Mouse (Mus musculus) embryo, embryonic 10 days (tissue): ENCODE data around the gene Uck2.

Source experiments
- DNase-seq: peaks from one replicate; pipeline ENCODE4 v3.0.0-alpha.2; 2015; ENCODE audit warnings: low spot score

Uck2 gene

DNA sequence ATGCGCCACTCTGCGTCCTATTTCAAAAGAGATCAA, at the start of gene Uck2:
Gene Uck2 (minus strand): TSS at position 1 of the 36 bp plus-strand sequence.
- DNase-seq, result no peak

DNA sequence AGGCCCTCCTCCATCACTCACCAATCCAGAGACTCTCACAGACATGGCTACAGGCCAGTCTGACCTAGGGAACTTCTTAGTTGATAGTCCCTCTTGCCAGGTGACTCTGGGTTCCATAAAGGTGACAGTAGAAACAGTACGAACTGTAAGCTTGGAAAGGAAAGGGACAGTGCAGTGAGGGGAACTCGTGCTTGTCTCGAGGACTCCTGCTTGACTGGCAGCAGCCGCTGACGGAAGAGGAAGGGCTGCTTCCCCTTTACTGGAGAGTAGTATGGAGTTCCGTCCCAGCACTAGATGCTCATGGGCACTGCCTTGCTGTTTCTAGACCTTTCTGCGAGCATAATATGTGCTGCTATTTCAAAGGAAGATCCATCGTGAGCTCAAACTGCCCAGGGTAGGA, 46.0 kb upstream of the Uck2 start:
- DNase-seq, result no peak

- no peak for DNase-seq
These were observed 43.7 kb upstream of the Uck2 start for GRCm38 (mm10) chr1:167328776-167329175.

DNA sequence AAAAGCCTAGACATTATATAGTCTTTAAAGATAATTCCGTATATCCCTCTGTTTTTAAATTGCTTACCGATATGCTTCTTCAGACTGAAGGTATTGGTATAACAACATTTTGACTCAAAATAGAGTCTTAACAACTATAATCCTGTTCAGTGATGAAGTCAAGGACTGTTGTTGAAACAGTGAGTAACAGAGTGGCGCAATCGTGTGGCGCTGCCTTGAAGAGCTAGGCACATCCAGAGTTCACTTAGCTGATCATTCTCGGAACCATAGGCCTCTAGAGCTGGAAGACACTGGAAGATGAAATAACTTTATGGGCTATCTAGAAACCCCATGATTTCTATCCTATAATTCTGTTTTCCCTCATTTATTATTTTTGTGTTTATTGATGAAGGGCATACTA, 36.6 kb upstream of the Uck2 start:
- DNase-seq, result no peak

DNA sequence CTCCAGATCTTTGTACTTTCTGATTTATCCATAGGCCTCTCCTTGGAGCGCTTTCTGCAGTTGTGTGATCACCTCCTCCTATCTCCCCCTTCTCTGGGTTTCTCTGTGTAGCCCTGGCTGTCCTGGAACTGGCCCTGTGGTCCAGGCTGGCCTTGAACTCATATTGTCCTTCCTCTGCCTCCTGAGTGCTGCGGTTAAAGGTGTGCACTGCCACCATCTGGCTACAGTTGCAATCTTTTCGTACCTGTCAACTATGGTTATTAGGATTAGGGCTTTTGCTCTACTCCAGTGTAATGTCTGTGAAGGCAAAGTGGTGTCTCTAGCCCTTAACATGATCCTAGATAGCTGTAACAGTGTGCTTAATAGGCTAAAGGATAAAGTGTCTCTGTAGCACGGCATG, 28.1 kb upstream of the Uck2 start:
- no peak for DNase-seq

DNA sequence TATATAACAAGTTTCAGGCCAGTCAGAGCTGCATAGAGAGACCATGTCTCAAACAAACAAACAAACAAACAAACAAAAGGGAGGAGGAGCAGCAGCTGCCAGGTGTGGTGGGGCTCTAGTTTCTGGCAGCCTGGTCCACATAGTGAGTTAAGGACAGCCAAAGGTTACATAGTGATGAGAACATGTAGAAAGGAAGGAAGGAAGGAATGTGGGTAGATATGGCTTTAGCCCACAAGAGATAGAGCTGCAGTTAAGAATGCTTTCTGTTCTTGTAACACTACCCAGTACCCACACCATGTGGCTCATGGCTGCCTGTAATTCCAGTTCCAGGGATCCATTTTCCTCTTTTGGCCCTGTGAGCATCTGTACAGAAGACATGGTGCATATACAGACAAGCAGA, 27.2 kb upstream of the Uck2 start:
- no peak for DNase-seq

- DNase-seq, result peak; percentile 97
These were observed 23.3 kb upstream of the Uck2 start, which contains the start of gene Tmco1 for GRCm38 (mm10) chr1:167308261-167309054. Gene Tmco1, plus strand, starts transcription at chr1:167308378.

GRCm38 (mm10) chr1:167307674-167308073, 22.6 kb upstream of the Uck2 start:
- DNase-seq, result no peak

- DNase-seq, result peak; percentile 56
These were observed 21.5 kb upstream of the Uck2 start for GRCm38 (mm10) chr1:167306451-167307240.

DNA sequence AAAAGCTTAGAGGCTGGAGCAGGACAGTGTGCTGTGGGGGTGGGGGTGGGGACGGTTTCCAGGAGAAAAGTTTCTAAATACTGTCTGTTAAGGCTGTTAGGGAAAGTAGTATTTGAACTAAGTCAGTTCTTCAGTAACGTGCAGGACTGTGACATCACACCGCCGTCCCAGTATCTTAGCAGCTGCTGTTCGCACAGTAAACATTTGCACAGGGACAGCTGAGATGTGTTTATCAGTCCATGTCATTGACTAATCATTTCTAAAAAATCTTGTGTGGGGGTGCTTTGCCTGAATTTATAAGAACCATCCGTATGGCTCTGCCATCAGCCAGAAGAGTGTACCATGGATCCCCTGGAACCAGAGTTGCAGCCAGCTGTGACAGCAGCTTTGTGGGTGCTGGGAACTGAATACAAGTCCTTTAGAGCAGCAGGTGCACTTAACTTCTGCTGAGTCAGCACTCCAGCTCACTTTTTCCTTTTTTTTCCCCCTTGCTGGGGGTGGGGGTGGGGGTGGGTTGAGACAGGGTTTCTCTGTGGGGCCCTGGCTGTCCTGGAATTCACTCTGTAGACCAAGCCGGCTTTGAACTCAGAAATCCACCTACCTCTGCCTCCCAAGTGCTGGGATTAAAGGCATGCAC, 20.5 kb upstream of the Uck2 start:
- DNase-seq, result no peak

- no peak for DNase-seq
These were observed 15.0 kb upstream of the Uck2 start for GRCm38 (mm10) chr1:167300122-167300521.

- no peak for DNase-seq
These were observed 10.7 kb upstream of the Uck2 start for GRCm38 (mm10) chr1:167295679-167296402.

DNA sequence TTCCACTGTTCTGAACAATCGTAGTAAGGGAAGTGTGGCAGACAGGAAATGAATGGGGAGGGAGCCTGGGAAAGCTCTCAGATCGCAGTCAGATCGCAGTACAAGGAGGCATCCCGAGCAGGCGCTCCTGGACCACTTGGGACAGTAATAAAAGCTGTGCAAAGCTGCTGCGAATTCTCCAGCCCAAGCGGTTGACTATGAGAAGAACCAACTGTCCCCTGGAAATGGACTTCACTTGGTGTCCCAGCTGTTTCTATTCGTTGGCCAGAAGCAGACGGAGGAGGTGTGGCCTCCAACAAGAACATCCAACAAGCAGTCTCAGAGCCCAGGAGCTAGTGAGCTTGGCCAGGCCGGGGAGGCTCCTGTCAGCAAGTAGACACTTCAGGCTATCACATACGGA, 7.3 kb upstream of the Uck2 start:
- peak; percentile 51 for DNase-seq

- DNase-seq, result no peak
These were observed 6.5 kb upstream of the Uck2 start for GRCm38 (mm10) chr1:167291610-167292009.

DNA sequence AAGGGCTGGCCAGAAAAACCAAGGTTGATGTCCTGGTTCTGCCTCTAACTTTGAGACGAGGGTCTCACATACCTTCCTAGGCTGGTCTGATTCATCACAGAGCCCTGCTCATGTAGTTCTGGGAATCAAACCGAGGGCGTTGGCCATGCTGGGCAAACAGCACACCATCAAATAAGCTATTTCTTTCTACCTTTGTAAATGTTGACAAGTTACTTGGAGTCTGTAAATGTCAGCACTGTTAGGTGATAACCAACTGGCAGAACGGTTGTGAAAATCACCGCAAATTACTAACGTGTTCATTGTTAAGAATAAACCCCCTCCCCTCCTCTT, 5.1 kb upstream of the Uck2 start:
- no peak for DNase-seq

GRCm38 (mm10) chr1:167289567-167290262, 4.6 kb upstream of the Uck2 start:
- peak; percentile 63 for DNase-seq

GRCm38 (mm10) chr1:167288665-167289538, 3.8 kb upstream of the Uck2 start:
- peak; percentile 23 for DNase-seq

- no peak for DNase-seq
These were observed 2.0 kb upstream of the Uck2 start for GRCm38 (mm10) chr1:167287156-167287555.

DNA sequence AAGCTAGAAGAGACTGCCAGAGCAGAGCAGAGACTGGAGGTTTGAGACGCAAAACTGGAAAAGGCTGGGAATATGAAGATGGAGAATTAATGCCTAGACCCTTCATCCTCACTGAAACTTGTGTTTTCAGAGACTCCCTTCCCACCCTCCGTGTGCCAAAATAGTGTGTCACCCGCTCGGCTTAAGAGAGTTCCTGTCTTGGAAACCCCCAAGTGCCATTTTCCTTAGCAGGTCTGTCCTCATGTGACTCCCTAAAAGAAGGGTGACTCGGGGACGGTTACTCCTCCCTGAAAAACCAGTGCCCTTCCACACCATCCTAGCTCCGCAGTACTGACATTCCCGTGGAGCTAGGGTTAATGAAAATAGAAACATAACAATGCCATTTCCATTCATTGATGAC, 236 bp upstream of the Uck2 start:
- no peak for DNase-seq

- DNase-seq, result peak; percentile 93
These were observed 242 bp downstream of the Uck2 start for GRCm38 (mm10) chr1:167284837-167285319.

GRCm38 (mm10) chr1:167284258-167284836, 773 bp downstream of the Uck2 start:
- DNase-seq, result peak; percentile 76
